Mouse (Mus musculus) regulatory T cell (primary cell): ENCODE measurements at regions not wholly inside any gene's neighbourhood (a gene's known extent, or its start where the extent isn't known, plus 50 kb on each side); places are given as distances from the start of the nearest gene placed in this dataset.

ENCODE experiments used
- in situ Hi-C: fragments of 300-600 bp; cut with MboI, MseI; formaldehyde crosslinking; loops from one replicate; pipeline ENCODE4 v1.15.1; 2025; ENCODE audit warnings: high pct_unique_total_duplicates

GRCm38 (mm10) chr17:84074000-84074782 is 113.6 kb downstream of the Zfp36l2 start:
- in situ Hi-C loops: no loop called here

- in situ Hi-C loops: no loop called here
Observed at GRCm38 (mm10) chr17:84072426-84073030, 115.2 kb downstream of the Zfp36l2 start.

GRCm38 (mm10) chr17:84071855-84072254 is 115.9 kb downstream of the Zfp36l2 start:
- in situ Hi-C loops: no loop called here

- in situ Hi-C loops: no loop called here
Observed at GRCm38 (mm10) chr17:84070596-84070995, 117.2 kb downstream of the Zfp36l2 start.

GRCm38 (mm10) chr17:84067102-84067501 is 120.6 kb downstream of the Zfp36l2 start:
- in situ Hi-C loops: no loop called here

GRCm38 (mm10) chr17:84063791-84064190 is 124.0 kb downstream of the Zfp36l2 start:
- in situ Hi-C loops: no loop called here

- in situ Hi-C loops: no loop called here
Observed at GRCm38 (mm10) chr17:84061621-84062020, 126.1 kb downstream of the Zfp36l2 start.

GRCm38 (mm10) chr17:84056469-84056868 is 131.3 kb downstream of the Zfp36l2 start:
- in situ Hi-C loops: no loop called here

- in situ Hi-C loops: no loop called here
Observed at GRCm38 (mm10) chr17:84052437-84052836, 135.3 kb downstream of the Zfp36l2 start.

GRCm38 (mm10) chr17:84051212-84051611 is 136.5 kb downstream of the Zfp36l2 start:
- in situ Hi-C loops: no loop called here

- in situ Hi-C loops: no loop called here
Observed at GRCm38 (mm10) chr17:84048533-84048932, 139.2 kb downstream of the Zfp36l2 start.

- in situ Hi-C loops: no loop called here
Observed at GRCm38 (mm10) chr17:84047520-84047919, 140.2 kb downstream of the Zfp36l2 start.

GRCm38 (mm10) chr17:84045812-84046211 is 141.9 kb downstream of the Zfp36l2 start:
- in situ Hi-C loops: no loop called here

GRCm38 (mm10) chr17:84044472-84044936 is 143.2 kb downstream of the Zfp36l2 start:
- in situ Hi-C loops: no loop called here

GRCm38 (mm10) chr17:84043102-84043501 is 144.6 kb downstream of the Zfp36l2 start:
- in situ Hi-C loops: no loop called here

GRCm38 (mm10) chr17:84039444-84039843 is 148.3 kb downstream of the Zfp36l2 start:
- in situ Hi-C loops: no loop called here

GRCm38 (mm10) chr17:84037580-84038304 is 150.0 kb downstream of the Zfp36l2 start:
- in situ Hi-C loops: no loop called here

GRCm38 (mm10) chr17:84036056-84036455 is 151.7 kb downstream of the Zfp36l2 start:
- in situ Hi-C loops: no loop called here

GRCm38 (mm10) chr17:84034801-84035200 is 152.9 kb downstream of the Zfp36l2 start:
- in situ Hi-C loops: no loop called here

GRCm38 (mm10) chr17:84032441-84032840 is 155.3 kb downstream of the Zfp36l2 start:
- in situ Hi-C loops: no loop called here

- in situ Hi-C loops: no loop called here
Observed at GRCm38 (mm10) chr17:84031833-84032232, 155.9 kb downstream of the Zfp36l2 start.

- in situ Hi-C loops: no loop called here
Observed at GRCm38 (mm10) chr17:84031381-84031780, 156.4 kb downstream of the Zfp36l2 start.
